Mouse (Mus musculus) thymus, adult 2 months (tissue): ENCODE measurements around the gene Gm20388.

Experiments used
- CTCF ChIP-seq: fragments of 200-500 bp; IDR thresholded peaks from 2 replicates; pipeline ENCODE4 v1.5.1; 2012; ENCODE audit warnings: mild to moderate bottlenecking, control low read depth, low read length, moderate library complexity, borderline replicate concordance; ENCODE audit not compliant: control insufficient read depth, poor library complexity, insufficient read depth; ENCODE audit errors: extremely low read depth
- POLR2A ChIP-seq: fragments of 200-500 bp; IDR thresholded peaks from 2 replicates; pipeline ENCODE4 v1.6.1; 2012; ENCODE audit warnings: mild to moderate bottlenecking, low read length, control low read depth, moderate library complexity; ENCODE audit not compliant: control insufficient read depth, poor library complexity, insufficient read depth; ENCODE audit errors: extremely low read depth

GRCm38 (mm10) chr8:120113306-120113705 is 202.7 kb downstream of the Gm20388 start:
- TF ChIP-seq POLR2A (no peak), CTCF (no peak)
